Mouse (Mus musculus) cerebellum, adult 11 months (tissue): Measurements from ENCODE around the gene H2al1m.
A peak's percentile ranks its signal among the peaks of the same experiment; 100 is the strongest.
"Not testable (repeated sequence)": the region's sequence is repeated elsewhere in the genome, so short reads cannot be mapped to it uniquely, and the experiment has no call there.

ENCODE experiments used
- DNase-seq: peaks from one replicate; pipeline ENCODE4 v3.0.0; 2022

Gene H2al1m

DNA sequence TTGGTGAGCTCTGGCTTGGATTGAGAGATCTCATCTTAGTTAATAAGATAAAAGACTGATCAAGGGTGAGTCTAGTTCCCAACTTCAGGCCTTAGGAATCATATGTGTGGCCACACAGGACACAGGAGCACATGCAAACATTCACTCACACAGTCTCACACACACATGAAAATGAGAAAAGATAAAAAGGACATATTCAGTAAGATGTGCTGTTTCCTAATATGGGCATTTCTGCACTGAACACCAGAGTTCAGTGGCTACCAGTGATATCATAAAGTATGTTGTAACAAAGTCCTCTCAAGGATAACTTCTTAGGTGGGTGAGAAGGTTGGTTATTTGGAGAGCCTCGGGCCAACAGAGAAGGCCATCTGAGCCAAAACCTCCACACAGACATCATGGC is at the start of gene H2al1m:
H2al1m (plus strand) TSS at position 301 of the 400 bp plus-strand sequence.
- not testable (repeated sequence) for DNase-seq

DNA sequence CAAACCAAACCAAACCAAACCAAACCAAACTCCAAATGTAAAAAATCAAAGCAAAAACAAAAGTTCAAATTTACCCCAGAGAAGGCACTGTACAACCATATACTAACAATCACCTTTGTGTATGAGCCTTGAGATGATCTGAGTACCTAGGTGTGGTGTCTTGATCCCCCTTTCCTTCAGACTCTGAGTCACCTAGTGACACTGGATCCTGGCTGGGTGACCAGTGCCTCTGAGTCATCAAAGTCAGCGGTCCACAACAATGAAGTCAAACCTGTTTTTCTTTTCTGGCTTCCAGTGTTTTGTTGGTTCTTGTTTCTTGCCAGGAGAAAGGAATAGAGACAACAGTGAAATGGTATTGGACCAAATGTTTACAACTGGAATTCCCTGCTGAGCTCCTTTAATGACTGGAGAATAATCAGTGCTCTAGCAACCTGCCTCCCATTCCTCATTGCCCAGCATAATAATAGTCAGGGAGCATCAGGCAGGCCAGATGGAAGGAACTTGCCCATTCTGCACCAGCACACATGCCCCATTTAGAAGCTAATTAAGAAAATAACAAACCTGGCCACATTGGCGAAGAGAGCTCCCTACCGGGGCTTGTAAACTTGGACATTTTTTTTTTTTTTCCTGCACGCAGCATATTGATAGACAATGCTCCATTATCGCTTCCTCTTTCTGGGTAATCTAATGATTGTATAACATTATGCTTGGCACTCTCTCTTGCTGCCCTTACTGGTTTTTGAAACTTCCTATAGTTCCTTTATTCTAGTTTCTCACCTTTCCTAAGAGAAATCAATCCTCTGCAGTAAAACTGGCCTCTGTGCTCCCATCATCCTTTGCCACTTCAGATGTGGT is 42.6 kb upstream of the H2al1m start:
- peak; percentile 54 for DNase-seq

DNA sequence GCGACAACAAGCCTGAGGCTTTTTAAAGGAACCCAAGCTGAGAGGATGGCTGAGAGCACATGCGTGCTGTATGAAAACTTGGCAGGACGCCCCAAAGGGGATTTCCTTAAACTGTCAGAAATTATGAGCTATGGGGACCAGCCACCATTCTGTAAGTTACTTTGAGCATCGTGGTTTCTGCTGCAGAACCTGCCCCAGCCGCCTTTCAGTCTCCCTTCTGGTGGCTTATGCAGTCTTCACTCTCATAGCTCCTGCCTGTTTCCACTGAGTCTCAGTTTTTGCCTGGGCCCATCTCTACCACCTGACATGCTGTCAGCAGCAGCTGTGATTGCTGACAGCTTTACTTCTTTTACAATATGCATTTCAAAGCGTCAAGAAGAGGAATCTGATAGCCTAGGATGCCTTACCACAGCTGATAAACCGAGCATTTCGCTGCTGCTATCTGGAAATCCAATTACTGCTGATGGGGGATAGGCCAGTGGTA is 40.1 kb upstream of the H2al1m start:
- no peak for DNase-seq

DNA sequence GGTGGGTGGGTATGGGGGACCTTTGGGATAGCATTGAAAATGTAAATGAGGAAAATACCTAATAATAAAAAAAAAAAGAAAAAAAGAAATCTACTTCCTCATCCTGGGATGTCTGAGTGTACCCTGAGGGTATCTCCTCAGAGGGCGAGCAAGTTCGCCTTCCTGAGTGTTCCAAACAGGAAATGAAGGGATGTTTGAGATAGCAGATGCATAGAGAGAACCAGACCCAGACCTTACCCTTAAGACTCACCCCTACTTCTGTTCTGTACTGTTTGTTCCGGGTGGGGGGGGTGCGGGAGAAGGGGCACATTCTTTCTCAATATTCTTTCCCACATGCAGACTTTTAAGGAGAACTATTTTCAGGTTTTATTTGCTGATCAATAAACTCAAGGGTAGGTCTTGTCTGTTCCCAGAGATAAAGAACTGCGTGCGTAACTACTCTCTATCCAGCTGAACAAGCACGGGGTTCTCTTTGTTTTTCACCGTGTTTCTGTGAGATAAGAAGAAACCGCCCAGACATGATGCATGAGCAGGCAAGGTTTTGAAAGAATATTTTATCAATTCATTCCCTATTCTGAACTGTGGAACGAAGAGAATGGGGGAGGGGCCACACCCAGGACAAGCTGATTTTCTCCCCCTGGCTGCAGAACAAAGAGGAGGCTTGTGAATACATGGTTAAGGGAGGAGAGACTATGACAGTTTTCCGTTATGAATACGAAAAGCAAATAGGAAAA is 38.8 kb upstream of the H2al1m start:
- no peak for DNase-seq

DNA sequence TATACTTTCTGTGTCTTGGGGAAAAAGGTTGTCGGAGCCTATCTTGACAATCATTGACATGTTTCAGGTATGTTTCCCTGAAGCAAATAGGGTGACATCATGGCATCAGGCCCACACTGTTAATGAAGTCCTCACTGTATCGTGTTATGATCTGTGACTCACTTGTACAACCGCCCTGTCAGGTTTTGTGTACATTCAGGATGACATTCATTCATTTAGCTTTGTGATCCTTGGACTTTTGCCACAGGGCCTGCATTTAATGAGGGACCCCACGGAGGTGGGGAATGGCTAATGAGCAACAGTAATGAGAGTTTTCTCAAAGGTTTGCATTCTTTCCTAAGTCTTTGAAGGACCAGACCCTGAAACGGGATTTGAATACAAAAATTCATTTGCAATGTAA is 34.7 kb upstream of the H2al1m start:
- no peak for DNase-seq

DNA sequence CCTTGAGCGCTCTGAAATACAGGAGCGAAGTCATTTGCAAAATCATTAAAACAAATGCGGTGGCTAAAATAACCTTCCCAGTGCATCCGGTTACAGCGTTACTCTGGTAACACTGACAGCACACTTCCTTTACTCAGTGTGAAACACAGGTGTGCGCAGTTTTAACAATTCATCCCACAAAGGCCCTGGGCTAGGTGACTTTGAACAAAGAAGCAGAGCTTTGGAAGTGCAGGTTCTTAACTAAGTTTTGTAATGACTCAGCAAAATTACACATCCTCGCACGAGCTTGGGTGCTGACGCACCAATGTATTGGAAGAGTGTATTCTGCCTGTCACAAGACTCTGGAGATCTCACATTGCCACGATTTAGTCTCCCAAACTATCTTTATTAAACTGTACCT is 29.6 kb upstream of the H2al1m start:
- DNase-seq = no peak

DNA sequence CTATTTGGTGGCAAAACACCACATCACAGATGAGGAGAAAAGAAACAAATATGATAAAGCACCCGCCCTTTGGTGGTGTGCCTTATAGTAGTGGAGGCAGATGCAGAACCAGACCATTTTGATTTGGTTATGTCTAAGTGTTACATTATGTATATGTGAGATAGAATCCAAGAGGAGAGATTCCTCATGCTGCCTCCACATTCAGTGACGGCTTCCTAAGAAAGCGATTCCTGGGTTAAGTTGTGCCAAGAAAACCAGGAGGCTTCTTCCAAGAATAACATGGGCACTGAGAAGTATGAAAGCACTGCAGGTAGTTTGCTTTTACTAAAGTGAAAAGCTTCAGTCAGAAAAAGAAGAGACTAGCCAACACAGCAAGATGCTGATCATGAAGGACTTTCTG is 28.7 kb upstream of the H2al1m start:
- DNase-seq = no peak

DNA sequence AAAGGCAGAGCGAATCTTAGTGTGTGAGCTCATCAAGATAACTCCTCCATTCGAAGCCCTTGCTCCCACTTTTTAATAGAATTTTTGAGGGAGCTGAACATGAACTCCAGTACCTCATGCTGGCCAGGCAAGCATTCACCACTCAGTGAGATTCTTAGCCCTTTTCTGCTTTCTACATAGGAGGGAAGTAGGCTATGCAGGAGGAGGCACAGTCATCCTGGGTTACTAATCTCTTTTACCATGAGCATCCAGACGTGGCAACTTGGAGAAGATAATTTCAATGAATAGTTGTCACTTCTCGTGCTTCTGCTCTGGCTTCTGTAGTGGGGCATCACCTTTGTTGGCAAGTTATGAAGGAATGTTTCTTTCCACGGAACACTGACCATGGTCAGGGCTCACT is 26.8 kb upstream of the H2al1m start, which contains the start of gene Gm14862:
Gm14862 (minus strand) TSS at position 134 of the 400 bp plus-strand sequence.
- no peak for DNase-seq

DNA sequence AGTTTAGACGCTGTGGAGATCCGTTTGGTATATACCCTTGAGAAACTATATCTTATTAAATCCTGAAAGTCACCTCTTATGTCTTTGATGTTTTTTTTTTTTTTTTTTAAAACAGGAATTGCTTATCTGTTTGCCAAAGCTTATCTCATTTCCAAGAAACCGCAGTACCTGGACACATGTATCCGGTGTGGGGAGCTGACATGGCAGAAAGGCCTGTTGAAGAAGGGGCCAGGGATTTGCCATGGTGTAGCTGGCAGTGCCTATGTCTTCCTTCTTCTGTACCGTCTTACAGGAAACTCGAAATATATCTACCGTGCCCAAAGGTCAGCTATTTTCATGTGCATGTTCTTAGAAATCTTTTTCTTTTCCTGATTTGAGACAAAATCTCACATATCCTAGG is 25.7 kb upstream of the H2al1m start:
- no peak for DNase-seq

DNA sequence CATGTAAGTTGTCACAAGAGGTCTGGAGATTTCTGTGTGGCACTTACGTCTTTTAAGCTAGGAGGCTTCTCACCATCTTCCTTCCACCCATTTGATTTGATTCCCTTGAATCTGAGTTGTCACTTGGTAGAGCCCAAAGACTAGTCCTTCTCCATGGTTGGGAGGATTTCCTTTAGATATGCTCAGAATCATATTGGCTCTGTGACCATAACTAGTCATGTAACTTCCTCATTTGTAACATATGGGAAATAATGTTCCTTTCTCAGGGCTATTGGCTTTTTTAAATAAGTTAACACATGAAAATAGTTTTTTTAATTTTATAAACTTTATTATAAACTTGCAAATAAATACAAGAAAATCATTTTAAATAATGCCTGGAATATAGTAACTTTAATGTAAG is 24.3 kb upstream of the H2al1m start:
- no peak for DNase-seq

DNA sequence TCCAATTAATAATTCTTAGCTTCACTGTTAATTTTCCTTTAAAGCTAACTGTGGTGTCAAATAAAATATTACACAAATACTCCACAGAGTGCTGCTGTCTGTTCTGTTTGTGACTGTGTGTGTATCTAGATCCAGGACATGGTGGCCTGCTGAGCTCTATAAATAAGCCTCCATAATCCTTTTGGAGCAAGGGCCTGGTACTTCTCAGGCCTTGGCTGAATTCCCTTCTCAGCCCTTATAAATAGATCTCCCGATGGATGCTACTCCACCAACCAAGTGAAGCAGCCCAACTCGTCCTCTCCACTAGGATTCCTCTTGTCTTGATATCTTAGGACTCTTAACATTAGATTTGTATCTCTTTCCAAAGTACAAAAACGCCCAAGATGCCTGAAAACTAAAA is 12.5 kb upstream of the H2al1m start:
- peak; percentile 45 for DNase-seq

DNA sequence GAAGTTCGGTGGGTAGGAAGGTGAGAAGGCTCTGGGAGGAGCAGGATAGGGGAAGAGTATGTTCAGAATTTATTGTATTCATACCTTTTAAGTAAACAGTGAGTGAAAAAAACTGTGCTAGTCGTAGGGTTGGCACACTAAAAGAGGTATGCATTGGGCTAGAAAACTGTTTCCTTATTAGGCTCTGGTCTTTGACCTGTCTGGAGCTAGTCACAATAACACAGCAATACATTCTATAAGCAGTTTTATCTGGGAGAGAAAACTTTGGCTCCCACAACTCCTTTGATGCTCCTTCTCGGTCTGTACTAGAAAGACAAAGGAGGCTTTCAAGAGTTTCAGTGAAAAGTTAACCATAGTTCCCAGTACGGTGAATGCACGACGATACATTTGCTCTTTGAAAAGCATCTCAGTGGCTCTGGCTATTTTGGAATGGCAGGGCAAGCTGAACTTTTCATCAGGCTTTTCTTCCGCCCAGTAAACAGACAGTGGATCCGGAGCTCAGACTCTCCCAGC is 11.6 kb upstream of the H2al1m start:
- no peak for DNase-seq

DNA sequence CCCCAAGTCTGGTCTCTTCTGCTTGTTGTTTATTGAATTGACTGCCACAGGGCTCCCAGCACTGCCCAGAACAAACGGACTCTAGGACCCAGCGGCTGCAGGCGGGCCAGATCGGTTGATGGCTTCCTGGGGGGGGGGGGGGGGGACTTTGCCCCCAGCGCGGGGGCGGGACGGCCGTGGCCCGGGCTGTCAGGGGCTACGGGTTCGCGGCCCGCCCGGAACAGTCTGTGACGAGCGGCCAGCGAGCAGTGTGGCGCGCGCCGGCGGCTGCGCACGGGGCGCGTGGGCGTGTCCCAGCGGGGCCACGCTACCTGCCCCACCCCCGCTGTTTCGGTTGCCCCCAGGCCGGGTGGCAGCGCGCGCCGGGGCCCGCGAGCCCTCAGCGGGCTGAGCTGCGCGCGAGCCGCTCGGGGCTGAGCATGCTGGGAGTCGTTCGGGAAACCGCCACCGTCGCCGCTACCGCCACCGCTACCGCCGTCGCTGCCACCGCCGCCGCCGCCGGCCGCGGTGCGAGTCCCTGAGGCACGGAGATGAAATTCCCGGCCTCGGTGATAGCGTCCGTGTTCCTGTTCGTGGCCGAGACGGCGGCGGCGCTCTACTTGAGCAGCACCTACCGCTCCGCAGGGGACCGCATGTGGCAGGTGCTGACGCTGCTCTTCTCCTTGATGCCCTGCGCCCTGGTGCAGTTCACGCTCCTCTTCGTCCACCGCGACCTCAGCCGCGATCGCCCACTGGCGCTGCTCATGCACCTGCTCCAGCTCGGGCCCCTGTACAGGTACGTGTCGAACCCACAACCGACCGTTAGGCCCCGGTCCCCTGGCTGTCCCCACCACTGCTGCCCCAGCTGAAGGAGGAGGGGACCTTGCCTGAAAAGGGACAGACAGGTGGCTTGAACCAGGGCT is 10.9 kb upstream of the H2al1m start, which contains the start of gene Xk:
Xk (plus strand) TSS at position 297 of the 902 bp plus-strand sequence.
- peak; percentile 56 for DNase-seq

DNA sequence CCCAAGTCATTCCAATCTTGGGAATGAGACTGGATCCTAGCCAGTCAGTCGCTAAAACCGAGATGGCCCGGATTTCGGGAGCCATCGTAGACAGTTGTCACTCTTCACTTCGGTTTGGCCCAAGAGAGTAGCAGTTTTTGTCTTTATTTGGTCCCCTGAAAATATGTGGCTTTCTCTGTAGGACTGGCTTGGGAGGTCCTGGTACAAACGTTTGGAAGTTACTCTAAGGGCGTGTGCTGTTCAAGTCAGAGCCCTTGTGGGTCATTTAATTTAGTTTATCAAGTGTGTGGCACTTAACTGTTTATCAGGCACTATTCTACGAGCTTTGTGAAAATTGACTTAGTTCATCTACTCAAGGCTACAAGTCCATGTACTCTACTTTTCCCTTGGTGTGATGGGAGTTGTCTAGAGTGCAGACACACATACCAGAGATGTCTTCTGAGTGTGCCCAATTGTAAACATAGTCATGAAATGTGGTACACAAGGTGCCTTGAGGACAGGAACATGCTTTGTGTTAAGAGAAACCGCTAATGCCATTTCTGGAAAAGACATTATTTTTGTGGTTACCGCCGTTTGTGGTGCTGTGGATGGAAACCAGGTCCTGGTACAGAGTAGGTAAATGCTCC is 10.1 kb upstream of the H2al1m start:
- no peak for DNase-seq

DNA sequence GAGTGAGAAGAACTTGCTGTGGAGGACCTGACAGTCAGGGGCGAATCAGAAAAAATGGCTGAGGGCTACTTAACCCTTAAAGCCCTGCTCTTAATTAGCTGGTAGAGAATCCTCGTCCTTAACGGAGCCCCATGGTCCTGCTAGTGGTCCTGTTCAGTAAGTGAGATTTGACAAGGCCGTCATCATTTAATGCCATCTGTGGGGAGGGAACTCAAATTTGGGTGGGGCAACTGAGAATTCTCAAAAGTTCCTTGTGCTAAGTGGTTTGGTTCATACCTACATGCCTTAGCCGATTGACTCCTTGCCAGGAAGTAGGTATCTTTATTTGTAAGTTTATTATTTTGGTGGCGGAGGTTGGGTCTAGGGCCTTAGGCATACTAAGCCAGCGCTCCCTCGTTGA is 9.2 kb upstream of the H2al1m start:
- no peak for DNase-seq

DNA sequence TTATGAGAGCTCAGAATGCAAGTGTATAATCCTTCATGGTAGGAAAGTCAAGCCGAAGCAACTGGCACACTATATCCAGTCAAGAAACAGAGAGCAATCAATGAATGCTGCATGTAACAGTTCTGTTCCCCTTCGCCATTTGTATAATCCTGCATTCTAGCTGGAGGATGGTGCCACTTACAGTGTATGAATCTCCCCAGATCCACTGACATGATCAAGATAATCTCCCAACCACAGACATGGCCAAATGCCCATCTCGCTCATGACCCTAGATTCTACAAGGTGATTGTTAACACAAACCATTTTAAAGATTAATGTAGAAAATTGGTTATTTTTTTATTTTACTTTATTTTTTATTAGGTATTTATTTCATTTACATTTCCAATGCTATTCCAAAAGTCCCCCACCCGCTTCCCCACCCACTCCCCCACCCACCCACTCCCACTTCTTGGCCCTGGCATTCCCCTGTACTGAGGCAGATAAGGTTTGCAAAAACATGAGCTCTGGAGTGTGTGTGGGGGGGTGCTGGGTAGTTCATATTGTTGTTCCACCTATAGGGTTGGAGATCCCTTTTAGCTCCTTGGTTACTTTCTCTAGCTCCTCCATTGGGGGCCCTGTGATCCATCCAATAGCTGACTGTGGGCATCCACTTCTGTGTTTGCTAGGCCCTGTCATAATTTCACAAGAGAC is 9.7 kb downstream of the H2al1m start:
- DNase-seq = not testable (repeated sequence)

DNA sequence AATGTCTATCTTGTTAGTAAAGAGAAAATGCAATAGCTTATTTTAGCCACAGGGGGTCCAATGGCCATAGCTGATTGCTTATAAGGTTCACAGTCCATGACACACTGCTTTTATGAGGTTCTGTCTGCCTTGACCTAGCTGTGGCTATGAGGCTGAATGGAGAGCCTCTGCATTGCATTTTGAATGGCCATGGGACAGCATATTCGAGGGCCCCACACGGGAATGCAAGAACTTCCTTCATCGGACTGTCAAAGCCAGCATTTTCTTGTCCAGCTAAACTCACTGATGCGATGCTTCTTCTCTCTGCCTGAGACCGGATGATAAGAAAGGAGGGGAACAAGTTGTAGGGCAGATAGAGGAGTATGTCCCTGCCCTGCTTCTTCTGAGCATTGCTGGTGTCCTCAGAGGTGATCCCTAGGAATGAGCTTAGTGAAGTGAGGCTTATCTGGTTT is 14.9 kb downstream of the H2al1m start:
- no peak for DNase-seq

DNA sequence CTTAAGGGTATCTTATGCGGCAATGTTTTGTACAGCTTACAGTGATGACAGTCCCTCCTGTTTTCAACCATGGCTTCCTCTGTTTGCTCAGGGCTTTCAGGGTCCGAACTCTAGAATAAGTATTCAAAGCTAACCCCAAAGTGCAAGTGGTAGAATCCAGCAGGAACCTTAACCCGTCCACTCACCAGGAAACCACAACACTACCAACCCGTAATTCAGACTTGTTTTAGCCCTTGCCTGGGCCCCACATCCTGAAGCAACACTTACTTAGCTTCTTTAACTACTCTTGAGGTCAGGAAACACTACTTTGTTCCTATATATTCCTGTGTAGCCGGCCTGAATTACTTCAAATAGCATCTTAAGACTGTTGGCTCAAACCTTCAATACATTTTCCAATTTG is 19.2 kb downstream of the H2al1m start:
- no peak for DNase-seq

DNA sequence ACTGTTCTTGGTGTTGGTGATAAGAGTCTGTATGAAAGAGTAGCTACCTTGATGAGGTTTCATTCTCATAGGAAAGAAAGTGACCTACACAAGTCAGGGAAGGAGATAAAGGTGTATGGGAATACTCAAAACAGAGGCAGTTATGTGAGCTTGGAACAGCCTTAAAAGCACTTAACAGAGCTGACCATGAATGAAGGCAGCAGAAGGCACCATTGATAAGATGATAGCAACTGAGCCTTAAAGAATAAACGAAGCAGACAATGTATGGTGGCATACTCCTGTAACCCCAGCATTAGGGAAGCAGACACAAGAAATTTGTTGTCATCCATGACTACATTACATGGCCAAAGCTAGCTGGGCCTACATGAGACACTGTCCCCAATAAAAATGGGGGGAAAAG is 19.9 kb downstream of the H2al1m start:
- no peak for DNase-seq

DNA sequence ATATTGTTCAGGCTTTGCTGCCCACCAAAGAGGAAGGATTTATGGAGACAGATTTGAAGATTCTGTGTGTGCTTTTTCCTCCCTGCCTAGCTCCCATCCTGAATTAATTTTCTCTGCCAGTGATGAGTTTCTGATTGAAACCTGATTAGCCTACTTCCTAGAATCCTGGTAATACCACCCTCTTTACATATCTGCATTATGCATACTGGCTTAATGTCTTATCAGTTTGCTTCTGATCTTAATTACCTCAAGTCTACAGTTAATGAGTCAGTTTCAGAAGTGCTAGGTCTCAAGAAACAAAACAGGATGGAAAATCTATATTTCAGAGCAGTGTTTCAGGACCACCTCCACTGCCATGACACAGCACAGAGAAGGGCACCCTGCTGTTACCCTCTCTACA is 32.9 kb downstream of the H2al1m start:
- DNase-seq = not testable (repeated sequence)

DNA sequence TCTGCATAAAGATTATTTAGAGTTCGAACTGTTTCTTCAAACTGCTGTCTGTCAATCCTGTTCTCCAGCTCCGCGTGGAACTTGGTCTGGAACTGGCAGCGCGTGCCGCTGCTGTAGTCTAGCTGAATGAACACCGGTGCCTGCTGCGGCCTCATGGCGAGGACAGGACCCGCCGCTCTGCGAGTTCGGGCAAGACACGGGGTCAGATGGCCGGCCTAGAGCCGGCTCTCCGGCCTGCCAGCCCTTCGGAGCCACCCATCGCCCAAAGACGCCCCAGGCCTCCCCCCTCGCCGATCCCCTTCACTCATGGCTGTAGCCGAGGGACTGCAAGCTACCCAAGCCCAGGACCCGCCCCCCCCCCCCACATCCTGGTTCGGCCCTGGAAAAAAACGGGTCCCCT is 44.4 kb downstream of the H2al1m start:
- not testable (repeated sequence) for DNase-seq
